Mouse (Mus musculus): ENCODE measurements at regions not wholly inside any gene's neighbourhood (a gene's known extent, or its start where the extent isn't known, plus 50 kb on each side); places are given as distances from the start of the nearest gene placed in this dataset.

- TF ChIP-seq CTCF (IDR thresholded peaks at IDR 0.05; ENCODE audit: low read depth, low read length) (no peak), POLR2A (IDR thresholded peaks at IDR 0.05; ENCODE audit: extremely low read depth, insufficient read depth, low read length) (no peak)
Observed at GRCm38 (mm10) chr10:97245674-97246073, 233.7 kb upstream of the Dcn start.

Data from liver, adult 2 months (tissue).